Mouse (Mus musculus): ENCODE measurements around the gene Cox14.

DNA sequence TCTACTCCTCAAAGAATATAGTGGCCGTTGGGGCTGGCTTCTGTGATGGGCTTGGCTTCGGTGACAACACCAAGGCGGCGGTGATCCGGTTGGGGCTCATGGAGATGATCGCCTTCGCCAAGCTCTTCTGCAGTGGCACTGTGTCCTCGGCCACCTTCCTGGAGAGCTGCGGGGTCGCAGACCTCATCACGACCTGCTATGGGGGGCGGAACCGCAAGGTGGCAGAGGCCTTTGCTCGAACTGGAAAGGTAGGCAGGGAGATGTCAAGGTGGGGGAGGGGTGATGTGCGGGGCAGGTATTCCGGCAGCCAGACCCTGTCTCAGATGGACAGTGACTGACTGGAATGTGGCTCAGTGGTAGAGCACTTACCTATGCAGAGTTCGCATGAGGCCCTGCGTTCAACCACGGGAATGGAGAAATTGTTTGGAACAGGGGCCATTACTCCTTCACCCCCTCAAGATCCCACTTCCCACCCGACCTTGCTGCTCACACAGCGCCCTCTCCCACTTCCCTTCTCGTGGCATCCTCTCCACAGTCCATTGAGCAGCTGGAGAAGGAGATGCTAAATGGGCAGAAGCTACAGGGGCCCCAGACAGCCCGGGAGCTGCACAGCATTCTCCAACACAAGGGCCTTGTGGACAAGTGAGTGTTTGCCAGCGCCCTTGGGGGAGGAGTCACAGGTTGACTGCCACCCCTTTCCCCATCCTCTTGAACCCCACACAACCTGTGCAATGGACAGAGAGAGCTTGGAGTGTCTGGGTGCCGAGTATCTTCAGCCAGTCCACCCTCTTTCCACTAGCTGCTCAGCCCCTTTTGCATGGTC lies 3.3 kb upstream of the Cox14 start:
- no peak for TF ChIP-seq CTCF (IDR thresholded peaks at IDR 0.05; ENCODE audit: control insufficient read depth, insufficient read depth, low read length)
- TF ChIP-seq POLR2A (IDR thresholded peaks at IDR 0.05; ENCODE audit: borderline replicate concordance, control insufficient read depth, low read depth, low read length): no peak

All from bone marrow, adult 2 months (tissue).